Mouse (Mus musculus): ENCODE data around the gene Srrm2. TPM values are rescaled to one million over a fixed set of nuclear protein-coding genes. Genes with fewer than 3 reads are reported as not detected.

Srrm2 gene
- 480 and 502 TPM in 2 replicates for polyA plus RNA-seq (2015; fragmentation: Nextera tagmentation; extraction: Ambion mirVana)

DNA sequence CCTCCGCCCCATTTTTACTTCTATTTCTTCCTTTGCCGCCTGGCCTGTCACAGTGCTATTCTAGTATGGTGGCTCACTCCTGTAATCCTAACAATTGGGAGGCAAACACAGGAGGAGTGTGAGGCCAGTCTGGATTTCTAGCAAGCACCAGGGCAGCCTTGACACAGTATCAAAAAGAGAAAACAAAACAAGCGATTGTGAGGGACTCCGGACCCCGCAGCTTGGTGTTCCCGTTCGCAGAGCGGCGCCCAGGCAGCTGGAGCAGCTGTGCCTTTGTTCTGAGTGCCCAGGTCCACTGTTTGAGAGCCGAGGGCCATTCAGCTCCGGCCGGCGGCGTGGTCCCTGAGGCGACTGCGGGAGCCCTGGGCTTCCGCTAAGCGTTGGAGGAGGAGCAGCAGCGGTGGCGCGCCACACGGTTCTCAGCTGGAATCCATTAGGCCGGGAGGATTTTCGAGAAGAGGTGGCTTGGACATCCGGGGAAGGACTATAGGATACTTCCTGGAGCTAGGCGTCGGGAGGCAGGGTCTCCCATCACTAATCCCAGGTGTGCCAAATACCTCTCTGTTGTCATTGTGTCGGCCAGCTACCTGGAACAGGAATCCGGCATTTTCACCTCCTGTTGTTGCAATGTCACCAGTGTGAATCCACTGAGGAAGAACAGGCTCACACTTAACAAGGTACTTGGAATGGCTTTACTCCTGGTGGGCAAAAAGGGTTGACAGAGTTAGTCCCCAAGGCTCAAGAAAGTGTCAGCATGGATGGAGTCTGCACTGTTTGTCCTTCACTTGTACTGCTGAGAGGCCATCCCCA, at the start of gene Srrm2:
Gene Srrm2, plus strand, starts transcription at position 264 of the 810 bp plus-strand sequence.
- Histone ChIP-seq H3K4me1 (replicated peaks) (peaks cover 37% of the 10 kb centered on the region), H3K27ac (replicated peaks) (peak within 1 kb of the TSS; percentile 92), H3K4me3 (peak within 1 kb of the TSS; percentile 47), H3K9ac (peak within 1 kb of the TSS; percentile 77), H3K36me3 (no peaks in the 10 kb centered on the region), H3K9me3 (no peaks in the 10 kb centered on the region), H3K27me3 (no peaks in the 10 kb centered on the region), H3K4me2 (peak within 1 kb of the TSS; percentile 75)
- peak; percentile 13; the same call in 1 of the 2 replicates for ATAC-seq (ENCODE audit: low FRiP score, low read depth)
- 2% methylated on average over 29 of the region's 29 CpGs for WGBS

DNA sequence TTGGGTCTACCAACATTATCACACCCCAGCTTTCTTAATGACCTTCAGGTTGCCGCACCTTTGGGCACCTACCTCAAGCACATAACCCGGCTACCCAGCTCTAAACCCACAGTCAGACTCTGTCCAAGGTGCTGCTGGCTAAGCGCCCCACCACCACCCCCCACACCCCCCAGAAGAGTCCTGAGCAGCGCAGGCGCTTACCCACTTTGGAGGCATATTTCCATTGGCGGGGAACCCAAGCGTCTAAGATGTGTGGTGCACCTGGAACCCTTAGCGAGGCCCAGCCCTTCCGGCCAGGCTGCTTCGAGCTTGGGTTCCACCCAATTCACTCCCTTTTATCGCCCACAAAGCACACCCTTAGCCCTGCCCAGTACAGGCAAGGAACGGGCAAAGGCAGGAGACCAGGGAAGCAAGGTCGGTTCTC, 49.7 kb upstream of the Srrm2 start, which contains the start of gene Paqr4:
Gene Paqr4, minus strand, starts transcription at position 270 of the 424 bp plus-strand sequence.
- Histone ChIP-seq H3K4me2 (peak within 1 kb of the TSS; percentile 89), H3K9ac (peak within 1 kb of the TSS; percentile 75), H3K4me1 (replicated peaks) (peaks cover 48% of the 10 kb centered on the region), H3K27ac (replicated peaks) (peak within 1 kb of the TSS; percentile 84), H3K36me3 (0 out of 2 replicates have a peak, but pooled peaks cover 11% of the 10 kb centered on the region), H3K27me3 (peaks cover 45% of the 10 kb centered on the region), H3K4me3 (peak within 1 kb of the TSS; percentile 73), H3K9me3 (no peaks in the 10 kb centered on the region)
- 8% methylated on average over 13 of the region's 13 CpGs for WGBS
- ATAC-seq (ENCODE audit: low FRiP score, low read depth) = no peak; the same call in 1 of the 2 replicates

DNA sequence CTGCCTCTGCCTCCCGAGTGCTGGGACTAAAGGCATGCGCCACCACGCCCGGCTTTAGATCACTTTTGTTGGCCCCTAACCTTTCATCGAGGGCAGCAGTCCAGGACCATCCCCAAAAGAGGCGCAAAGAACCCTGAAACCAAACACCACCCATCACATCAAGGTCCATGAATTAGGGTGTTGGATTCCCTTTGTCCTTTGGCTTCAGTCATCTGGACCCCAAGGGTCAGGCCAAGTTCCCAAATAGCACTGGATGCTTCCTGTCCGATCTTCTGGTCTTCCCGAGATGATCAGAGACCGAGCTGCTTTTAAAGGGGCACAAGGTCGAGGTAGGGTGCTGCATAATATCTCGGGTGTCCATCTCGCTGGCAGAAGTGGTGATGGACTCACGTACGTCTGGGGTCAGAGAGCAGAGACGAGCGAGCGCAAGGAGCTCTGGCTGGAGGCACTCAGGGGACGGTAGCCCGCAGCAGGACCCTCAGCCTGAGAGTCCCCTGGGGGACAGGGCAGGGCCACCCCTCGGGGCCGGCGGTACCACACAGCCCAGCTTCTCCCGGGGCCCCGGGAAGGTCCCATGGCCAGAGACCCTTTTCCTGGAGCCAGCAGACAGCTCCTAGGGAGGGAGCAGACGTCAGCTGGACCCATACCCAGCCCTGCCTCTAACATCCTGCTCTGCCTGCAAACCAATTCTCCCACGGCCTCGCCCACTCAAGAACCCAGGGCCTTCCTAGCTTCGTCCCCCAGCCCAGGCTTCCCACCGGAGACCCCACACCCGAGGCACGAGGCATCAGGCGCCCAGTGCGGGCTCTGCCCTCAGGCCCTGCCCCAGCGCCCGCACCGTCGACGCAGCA, 48.7 kb upstream of the Srrm2 start:
- ATAC-seq (ENCODE audit: low FRiP score, low read depth) = no peak
- H3K4me2 ChIP-seq = peak overlapping the region; percentile 50; the same call in 1 of the 2 replicates
- WGBS = 51% methylated on average over 38 of the region's 38 CpGs
- H3K4me1 ChIP-seq (replicated peaks) = peaks cover 56% of the 10 kb centered on the region
- H3K4me3 ChIP-seq = peak overlapping the region; percentile 30
- no peak overlapping the region for H3K27ac ChIP-seq (replicated peaks)
- no peak overlapping the region for H3K9ac ChIP-seq
- H3K9me3 ChIP-seq = no peaks in the 10 kb centered on the region
- H3K36me3 ChIP-seq = 0 out of 2 replicates have a peak, but pooled peaks cover 3% of the 10 kb centered on the region
- peaks cover 48% of the 10 kb centered on the region for H3K27me3 ChIP-seq

DNA sequence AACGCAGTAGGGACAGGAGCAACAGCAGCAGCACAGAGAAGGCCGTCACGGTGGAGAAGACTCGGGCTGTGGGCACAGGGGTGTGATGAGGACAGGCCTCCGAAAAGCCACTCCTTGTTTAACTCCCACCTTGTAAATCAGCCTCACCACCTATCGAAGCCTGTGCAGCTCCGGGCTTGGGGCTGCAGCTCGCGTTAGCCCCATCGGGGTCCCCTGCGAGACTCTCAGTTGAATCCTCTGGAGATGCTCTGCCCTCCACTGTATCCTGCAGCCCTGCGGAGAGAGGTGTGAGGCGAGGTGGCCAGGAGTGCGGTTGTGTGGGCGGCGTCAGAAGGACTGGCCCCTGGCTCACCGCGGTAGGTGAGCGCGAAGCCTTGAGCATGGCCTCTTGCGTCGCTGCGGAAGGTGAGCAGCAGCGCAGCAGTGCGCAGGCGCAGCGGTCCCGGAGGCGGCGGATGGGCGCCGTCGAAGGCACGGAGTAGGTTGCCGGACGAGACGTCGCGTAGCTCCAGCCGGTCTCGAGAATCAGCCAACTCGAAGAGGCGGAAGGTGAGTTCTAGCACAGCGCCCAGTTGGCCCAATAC, 48.0 kb upstream of the Srrm2 start:
- H3K9ac ChIP-seq = no peak overlapping the region
- H3K27me3 ChIP-seq = peaks cover 54% of the 10 kb centered on the region
- peak overlapping the region; percentile 50 for H3K4me2 ChIP-seq
- peaks cover 55% of the 10 kb centered on the region for H3K4me1 ChIP-seq (replicated peaks)
- no peak overlapping the region for H3K27ac ChIP-seq (replicated peaks)
- no peaks in the 10 kb centered on the region for H3K36me3 ChIP-seq
- peak overlapping the region; percentile 30 for H3K4me3 ChIP-seq
- WGBS = 7% methylated on average over 44 of the region's 44 CpGs
- no peaks in the 10 kb centered on the region for H3K9me3 ChIP-seq
- no peak for ATAC-seq (ENCODE audit: low FRiP score, low read depth)

DNA sequence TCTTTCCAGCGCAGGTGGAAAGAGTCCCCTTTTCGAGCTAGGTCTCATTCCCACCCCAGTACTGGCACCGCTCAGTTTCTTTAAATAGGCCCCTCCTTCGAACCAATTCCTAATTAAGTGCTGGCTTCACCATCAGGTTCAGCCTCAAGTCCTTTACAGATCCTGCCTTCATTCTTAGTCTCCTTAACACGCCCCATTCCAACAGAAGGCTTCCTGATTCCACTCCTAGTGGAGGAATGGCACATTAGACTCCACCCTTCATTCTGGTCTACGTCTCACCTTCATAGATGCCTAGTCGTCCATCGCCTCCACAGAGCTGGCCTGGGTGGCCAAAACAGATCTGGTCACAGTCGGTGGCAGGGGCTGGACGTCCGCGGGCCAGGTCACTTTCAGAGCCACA, 47.4 kb upstream of the Srrm2 start:
- peak overlapping the region; percentile 50; the same call in 1 of the 2 replicates for H3K4me2 ChIP-seq
- ATAC-seq (ENCODE audit: low FRiP score, low read depth) = no peak

DNA sequence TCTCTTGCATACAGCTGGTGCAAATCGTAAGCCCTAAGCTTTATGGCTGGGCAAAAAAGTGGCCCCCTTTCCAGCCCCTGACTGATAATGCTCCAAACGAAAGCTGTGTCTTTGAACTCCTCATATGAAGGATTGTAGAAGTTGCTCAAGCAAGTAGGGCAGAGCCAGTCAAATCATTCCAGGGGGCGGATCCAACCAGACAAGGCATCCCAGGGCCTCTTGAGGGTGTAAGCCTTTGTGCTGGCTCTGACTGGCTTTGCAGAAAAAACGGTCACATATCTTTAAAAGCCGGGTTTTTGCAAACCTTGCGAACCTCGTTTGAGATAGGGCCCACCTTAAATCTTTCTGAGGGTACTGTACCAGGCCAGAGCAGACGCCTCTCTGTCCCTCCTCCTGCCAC, 46.3 kb upstream of the Srrm2 start:
- peaks cover 54% of the 10 kb centered on the region for H3K27me3 ChIP-seq
- ATAC-seq (ENCODE audit: low FRiP score, low read depth) = no peak

More for the DNA sequence above, 47.4 kb upstream of the Srrm2 start:
- Histone ChIP-seq H3K36me3 (no peaks in the 10 kb centered on the region), H3K27ac (replicated peaks) (no peak overlapping the region), H3K9ac (no peak overlapping the region), H3K9me3 (no peaks in the 10 kb centered on the region), H3K27me3 (peaks cover 54% of the 10 kb centered on the region), H3K4me1 (replicated peaks) (peaks cover 48% of the 10 kb centered on the region), H3K4me3 (peak overlapping the region; percentile 30; the same call in 1 of the 2 replicates)
- WGBS = 63% methylated on average over 12 of the region's 12 CpGs

DNA sequence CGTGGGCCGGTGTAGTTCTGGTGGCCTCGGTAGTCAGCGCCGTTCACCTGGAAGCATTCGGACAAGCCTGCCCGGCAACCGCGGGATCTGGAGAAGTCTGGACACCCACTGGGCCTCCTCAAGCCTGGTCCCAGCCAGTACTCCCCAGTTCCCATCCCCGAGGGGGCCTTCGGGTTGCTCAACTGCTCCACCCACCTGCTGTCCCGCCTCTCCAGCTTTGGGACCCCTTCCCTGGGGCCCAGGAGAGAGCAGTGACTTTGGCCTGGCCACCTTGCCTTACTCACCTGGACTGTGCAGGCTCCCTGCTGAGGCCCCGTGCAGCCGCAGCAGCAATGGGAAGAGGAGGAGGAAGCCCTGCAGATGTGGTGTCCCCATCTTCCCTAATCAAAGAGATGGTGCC, 45.7 kb upstream of the Srrm2 start:
- Histone ChIP-seq H3K4me2 (peak overlapping the region; percentile 90), H3K9me3 (no peaks in the 10 kb centered on the region), H3K27ac (replicated peaks) (no peak overlapping the region), H3K4me1 (replicated peaks) (peaks cover 34% of the 10 kb centered on the region), H3K27me3 (peaks cover 54% of the 10 kb centered on the region), H3K36me3 (no peaks in the 10 kb centered on the region), H3K4me3 (peak overlapping the region; percentile 44), H3K9ac (peak overlapping the region; percentile 50; the same call in 1 of the 2 replicates)
- no peak for ATAC-seq (ENCODE audit: low FRiP score, low read depth)
- 4% methylated on average over 14 of the region's 14 CpGs for WGBS

More for the DNA sequence above, 46.3 kb upstream of the Srrm2 start:
- no peaks in the 10 kb centered on the region for H3K36me3 ChIP-seq
- H3K4me3 ChIP-seq = no peak overlapping the region
- H3K27ac ChIP-seq (replicated peaks) = no peak overlapping the region
- no peak overlapping the region for H3K4me2 ChIP-seq
- H3K9ac ChIP-seq = no peak overlapping the region
- H3K4me1 ChIP-seq (replicated peaks) = peaks cover 37% of the 10 kb centered on the region
- no peaks in the 10 kb centered on the region for H3K9me3 ChIP-seq
- 28% methylated on average over 8 of the region's 8 CpGs for WGBS

DNA sequence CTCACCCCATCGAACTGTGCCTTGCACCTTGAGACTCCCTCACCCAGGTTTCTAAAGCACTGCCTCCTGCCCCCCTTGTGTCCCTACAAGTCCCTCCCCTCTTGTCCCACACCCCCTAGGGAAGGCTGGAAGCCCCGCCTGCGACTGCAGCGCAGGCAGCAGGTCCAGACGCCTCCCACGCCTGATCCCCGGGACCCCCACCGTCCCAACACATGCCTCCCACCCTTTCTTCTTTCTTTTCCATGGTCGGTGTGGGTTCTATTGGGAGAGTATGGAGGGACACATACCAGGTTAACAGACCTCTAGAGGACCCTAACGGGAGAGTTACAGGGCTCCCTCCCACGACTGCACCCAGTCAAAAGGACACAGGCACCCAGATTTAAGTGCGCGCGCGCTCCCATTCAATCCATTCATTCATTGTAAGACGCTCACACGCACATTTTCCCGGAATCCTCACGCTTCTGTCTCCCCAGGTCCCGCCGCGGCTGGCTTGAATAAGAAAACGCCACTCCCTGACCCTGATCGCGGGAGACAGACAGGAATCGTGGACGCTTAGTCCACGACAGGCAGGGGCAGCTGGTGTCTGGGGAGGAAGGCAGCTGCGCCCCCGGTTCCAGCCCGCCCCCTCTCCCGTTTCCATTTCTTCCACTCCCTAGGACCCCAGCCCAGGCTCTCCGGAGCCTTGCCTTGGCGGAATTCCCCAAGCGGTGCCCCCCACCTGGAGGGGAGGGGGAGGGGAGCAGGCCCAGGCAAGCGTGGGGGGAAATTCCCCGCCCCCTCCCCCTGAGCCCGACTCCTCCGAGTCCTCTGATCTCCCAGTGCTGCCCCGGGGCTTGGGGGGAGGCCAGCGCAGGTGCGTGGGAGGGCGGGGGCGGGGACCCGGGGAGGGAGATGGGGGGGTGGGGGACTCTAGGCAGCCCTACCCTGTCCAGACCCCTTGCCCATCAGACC, 44.8 kb upstream of the Srrm2 start, which contains the start of gene Kremen2:
Gene Kremen2, minus strand, starts transcription at position 533 of the 951 bp plus-strand sequence.
- Histone ChIP-seq H3K27me3 (peaks cover 54% of the 10 kb centered on the region), H3K9me3 (no peaks in the 10 kb centered on the region), H3K9ac (peak within 1 kb of the TSS; percentile 50), H3K4me2 (peak within 1 kb of the TSS; percentile 90), H3K27ac (replicated peaks) (no peak within 1 kb of the TSS), H3K36me3 (no peaks in the 10 kb centered on the region), H3K4me1 (replicated peaks) (peaks cover 31% of the 10 kb centered on the region), H3K4me3 (peak within 1 kb of the TSS; percentile 44)
- no peak for ATAC-seq (ENCODE audit: low FRiP score, low read depth)
- under 1% methylated on average over 39 of the region's 45 CpGs for WGBS

DNA sequence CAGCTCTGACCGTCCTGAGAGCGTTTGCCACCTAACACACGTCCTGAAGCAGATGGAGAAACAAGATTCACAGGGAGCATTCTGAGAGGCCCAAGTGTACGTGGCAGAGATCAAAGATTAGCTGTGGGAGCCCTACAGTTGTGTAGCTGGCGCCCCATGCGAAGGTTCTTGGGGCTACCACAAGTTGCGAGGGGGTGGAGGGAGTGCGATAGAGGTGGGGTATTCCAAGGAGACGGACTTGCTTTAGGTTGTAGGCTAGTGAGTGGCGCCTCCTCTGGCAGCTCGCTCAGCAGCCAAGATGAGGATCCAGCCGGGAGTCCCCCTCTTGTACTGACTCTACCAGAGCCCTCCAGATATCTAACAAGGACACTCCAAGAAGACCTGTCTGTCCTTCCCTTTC, 44.0 kb upstream of the Srrm2 start:
- H3K27ac ChIP-seq (replicated peaks) = no peak overlapping the region
- peaks cover 28% of the 10 kb centered on the region for H3K4me1 ChIP-seq (replicated peaks)
- peaks cover 2% of the 10 kb centered on the region; the same call in 1 of the 2 replicates for H3K36me3 ChIP-seq
- H3K9ac ChIP-seq = no peak overlapping the region
- ATAC-seq (ENCODE audit: low FRiP score, low read depth) = no peak
- 2% methylated on average over 12 of the region's 12 CpGs for WGBS
- H3K4me2 ChIP-seq = peak overlapping the region; percentile 90
- H3K27me3 ChIP-seq = peaks cover 48% of the 10 kb centered on the region
- no peaks in the 10 kb centered on the region for H3K9me3 ChIP-seq
- H3K4me3 ChIP-seq = peak overlapping the region; percentile 44; the same call in 1 of the 2 replicates

DNA sequence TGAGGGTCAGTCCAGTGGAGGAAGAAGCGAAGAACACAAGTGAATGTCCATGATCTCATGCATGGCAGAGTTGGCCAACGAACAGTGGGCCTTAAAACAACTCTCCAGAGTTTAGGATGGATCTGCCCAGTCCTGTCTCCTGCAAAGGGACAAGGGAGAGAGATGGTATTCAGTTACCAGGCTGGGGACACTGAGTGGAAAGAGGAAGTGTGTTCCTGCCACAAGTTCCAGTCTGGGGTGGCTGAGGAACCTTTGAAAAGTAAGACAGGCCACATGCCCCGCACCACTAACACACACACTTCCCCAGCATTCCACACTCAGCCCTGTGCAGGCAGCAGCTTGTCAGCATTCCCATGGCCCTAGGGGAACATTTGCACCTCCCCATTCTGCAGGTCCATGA, 43.6 kb upstream of the Srrm2 start:
- Histone ChIP-seq H3K4me2 (no peak overlapping the region; the same call in 1 of the 2 replicates), H3K4me1 (replicated peaks) (peaks cover 28% of the 10 kb centered on the region), H3K27ac (replicated peaks) (no peak overlapping the region), H3K9me3 (no peaks in the 10 kb centered on the region), H3K27me3 (peaks cover 43% of the 10 kb centered on the region), H3K4me3 (no peak overlapping the region), H3K9ac (no peak overlapping the region), H3K36me3 (peaks cover 6% of the 10 kb centered on the region; the same call in 1 of the 2 replicates)
- 74% methylated on average over 3 of the region's 3 CpGs for WGBS
- ATAC-seq (ENCODE audit: low FRiP score, low read depth) = no peak

All from hindbrain, embryonic 15.5 days (tissue).